Mouse (Mus musculus) stomach, postnatal 0 days (tissue): ENCODE data around the gene Wnt1.

Source experiments
- CTCF ChIP-seq: IDR thresholded peaks from 2 replicates; pipeline ENCODE4 v1.5.1; 2016; ENCODE audit warnings: antibody characterized with exemption, low read depth, mild to moderate bottlenecking, moderate library complexity
- EP300 ChIP-seq: optimal IDR thresholded peaks from 2 replicates; pipeline ENCODE3; 2016; ENCODE audit warnings: antibody characterized with exemption

DNA sequence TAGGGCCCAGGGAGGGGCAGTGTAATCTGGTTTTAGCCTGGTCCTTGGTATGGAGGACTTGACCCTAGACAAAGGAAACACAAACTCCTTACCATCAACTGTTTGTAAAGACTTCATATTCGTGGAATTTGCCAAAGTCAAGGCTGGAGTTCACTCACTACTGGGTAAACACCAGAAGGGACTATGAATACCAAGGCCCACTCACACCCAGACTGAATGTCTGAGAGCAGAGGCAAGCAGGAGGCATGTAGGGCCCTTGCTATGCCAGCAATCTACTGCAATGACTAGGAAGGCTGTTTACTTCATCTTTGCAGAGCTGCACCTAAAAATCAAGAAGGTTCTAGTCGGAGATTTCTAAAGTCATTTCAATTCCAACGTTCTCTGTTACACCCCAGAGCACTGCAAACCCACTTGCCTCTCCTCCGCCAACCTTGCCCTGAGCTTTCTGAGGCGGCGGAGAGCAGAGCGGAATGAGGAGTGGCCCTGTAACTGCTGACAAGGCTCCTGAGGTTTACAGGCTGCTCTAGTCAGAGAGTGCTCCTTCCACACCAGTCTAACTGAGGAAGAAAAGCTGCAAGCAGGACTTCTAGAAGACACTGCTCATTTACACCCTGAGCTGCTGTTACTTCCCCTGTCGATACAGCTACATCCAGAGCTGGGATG is 46.8 kb upstream of the Wnt1 start:
- TF ChIP-seq EP300 (no peak), CTCF (no peak)
